Mouse (Mus musculus) NIH3T3 (cell line): ENCODE data around the gene Pip5k1b.

Source experiments
- DNase-seq: peaks from one replicate; pipeline ENCODE4 v3.0.0-alpha.2; 2012; ENCODE audit warnings: low read depth

Pip5k1b gene

GRCm38 (mm10) chr19:24336370-24337076, 219.1 kb downstream of the Pip5k1b start:
- no peak for DNase-seq

- DNase-seq = no peak
Measured at GRCm38 (mm10) chr19:24335611-24336343, 219.9 kb downstream of the Pip5k1b start.

DNA sequence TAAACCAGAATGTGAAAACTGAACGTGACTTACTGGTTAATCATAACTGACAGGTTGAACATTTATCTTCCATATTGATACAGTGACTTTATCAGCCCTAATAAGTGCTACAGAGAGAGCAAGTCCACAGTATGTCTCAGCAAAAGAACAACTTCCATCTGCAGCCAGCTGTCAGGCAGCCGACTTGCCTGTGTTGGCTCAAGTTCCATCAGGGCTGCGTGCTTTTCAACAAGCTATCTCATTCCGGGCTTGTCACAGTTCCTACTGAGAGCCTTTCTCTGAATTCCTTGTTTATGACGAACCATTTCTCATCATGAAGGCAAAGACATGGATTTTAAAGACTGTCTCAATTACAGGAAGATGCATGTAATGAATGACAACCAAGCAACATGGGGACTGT, 222.7 kb downstream of the Pip5k1b start:
- no peak for DNase-seq

DNA sequence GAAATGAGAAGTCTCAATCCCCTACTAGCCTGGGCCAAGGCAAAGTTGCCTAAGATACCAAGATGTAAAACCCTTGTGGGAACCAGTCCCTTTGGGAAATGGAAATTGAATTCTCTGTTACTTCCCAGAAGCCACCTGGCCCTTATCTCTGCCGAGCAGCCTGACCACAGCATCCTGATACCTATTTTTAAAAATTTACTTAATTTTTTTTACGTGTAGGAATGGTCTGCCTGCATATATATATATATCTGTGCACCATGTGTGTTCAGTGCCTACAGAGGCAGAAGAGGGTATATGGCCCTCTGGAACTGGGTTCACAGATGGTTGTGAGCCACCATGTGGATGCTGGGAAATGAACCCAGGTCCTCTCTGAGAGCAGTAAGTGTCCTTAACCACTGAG, 224.4 kb downstream of the Pip5k1b start:
- no peak for DNase-seq

GRCm38 (mm10) chr19:24330366-24330765, 225.3 kb downstream of the Pip5k1b start:
- no peak for DNase-seq

GRCm38 (mm10) chr19:24327921-24328320, 227.8 kb downstream of the Pip5k1b start:
- no peak for DNase-seq

DNA sequence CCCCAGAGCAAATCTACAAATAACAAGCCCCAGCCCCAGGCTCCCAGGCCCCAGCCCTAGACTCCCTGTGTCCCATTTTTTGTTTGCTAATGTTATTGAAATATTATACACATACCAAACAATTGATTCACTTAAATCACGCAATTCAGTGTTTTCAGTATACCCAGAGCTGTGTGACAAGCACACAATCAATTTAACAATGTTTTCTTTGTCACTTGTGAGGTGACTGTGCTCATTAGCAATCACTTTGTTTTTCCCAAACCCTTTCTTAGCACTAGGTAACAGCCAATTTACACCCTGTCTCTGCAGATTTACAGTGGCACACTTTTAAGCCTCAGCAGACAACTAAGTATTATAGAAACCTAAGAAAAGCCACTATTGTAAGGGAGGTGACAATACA, 228.7 kb downstream of the Pip5k1b start:
- DNase-seq = no peak

GRCm38 (mm10) chr19:24325692-24326091, 230.0 kb downstream of the Pip5k1b start:
- peak; percentile 42 for DNase-seq

GRCm38 (mm10) chr19:24323841-24324613, 231.6 kb downstream of the Pip5k1b start:
- DNase-seq = peak; percentile 38

DNA sequence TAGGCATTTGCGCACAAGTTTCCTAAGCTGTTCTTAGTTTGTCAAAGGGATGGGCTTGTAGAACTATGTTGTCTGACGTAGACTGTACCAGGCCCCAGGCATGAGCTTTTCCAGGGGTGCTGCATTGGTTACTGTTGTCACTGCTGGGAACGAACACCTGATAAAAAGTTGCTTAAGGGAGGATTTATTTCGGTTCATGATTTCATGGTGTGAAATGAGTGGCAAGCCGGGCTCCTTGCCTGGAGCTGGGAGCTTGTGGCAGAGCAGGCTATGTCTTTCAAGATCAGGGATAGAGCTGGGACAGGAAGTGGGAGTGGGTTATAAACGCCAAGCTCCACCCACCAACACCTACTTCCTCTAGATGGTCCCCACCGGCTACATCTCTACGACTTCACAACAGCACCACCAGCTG, 233.8 kb downstream of the Pip5k1b start:
- DNase-seq = no peak

GRCm38 (mm10) chr19:24321211-24321899, 234.3 kb downstream of the Pip5k1b start:
- DNase-seq = no peak

GRCm38 (mm10) chr19:24318172-24318571, 237.5 kb downstream of the Pip5k1b start:
- no peak for DNase-seq

DNA sequence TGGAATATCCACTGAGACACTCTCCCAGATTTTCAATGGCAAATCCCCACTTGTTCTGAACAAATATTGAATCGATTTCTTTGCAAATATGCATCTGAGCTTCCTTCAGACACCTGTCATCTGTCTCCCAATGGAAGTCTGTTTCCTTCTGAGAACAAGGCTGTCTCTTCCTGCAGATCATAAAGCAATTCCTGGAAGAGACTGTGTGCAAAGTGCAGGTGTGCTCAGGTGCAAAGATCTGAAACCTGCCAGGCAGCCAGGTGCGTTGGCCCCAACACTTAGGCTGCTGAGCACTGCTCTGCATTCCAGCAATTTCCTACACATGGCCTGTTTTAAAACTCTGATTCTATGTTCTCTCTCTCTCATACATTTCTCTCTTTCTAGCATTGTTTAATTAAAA, 237.9 kb downstream of the Pip5k1b start:
- no peak for DNase-seq

- no peak for DNase-seq
Measured at GRCm38 (mm10) chr19:24317038-24317591, 238.6 kb downstream of the Pip5k1b start.

- no peak for DNase-seq
Measured at GRCm38 (mm10) chr19:24316060-24316725, 239.5 kb downstream of the Pip5k1b start.

DNA sequence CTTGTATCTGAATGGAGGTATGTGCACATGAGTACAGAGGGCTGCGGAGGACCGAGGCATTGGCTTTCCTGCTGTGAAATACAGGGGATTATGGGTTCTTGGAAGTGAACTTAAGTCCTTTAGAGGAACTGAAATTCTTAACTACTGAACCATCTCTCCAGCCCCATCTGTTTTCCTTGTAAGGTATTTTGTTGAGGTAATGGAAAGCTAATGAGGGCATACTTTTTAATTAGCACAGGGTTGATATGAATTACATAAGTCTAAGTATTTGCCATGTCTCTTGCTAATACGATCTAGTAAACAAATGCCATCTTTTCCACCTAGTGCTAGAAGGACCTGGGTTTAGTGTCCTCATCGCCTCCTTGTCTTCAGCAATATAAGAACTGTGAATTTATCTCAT, 240.4 kb downstream of the Pip5k1b start:
- no peak for DNase-seq

DNA sequence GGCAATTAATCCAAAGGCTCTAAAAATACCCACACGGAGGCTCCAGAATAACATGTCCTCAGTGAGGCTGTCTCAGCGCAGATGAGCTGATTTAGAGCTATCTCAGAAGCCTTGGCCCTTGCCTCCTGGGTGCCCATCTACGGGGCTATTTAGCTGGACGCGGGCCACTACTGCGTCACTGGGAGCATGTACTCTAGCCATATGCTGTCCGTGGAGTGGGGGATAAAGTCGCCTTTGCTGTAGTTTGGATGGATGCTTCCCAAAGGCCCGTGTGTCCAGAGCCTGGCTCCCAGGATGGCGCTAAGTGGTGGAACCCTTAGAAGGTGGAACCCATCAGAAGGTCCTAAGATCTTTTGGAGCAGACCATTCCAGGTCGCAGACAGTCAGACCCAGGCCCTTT, 241.0 kb downstream of the Pip5k1b start:
- DNase-seq = no peak

GRCm38 (mm10) chr19:24312556-24313342, 242.9 kb downstream of the Pip5k1b start:
- no peak for DNase-seq

DNA sequence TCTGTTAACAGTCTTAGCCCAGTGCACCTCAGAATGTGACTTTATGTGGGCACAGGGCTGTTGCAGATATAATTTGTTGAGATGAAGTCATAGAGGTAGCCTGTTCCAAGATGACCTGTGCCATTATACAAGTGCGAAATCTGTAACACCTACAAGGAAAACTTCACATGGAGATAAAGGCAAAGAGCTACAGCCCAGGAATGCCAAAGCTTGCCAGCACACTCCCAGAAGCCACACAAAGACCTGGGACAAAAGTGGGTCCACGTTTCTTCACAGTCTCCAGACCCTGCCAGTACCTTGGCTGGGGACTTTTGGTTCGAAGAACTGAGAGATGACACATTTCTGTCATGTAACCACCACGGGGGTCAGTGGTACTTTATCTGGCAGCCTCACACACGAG, 243.6 kb downstream of the Pip5k1b start:
- DNase-seq = no peak

GRCm38 (mm10) chr19:24308305-24308705, 247.4 kb downstream of the Pip5k1b start:
- peak; percentile 21 for DNase-seq
